Mouse (Mus musculus): Measurements from ENCODE around the gene Rasa3. TPM values are rescaled to one million over a fixed set of nuclear protein-coding genes. Genes with fewer than 3 reads are reported as not detected.
A peak's percentile ranks its signal among the peaks of the same experiment; 100 is the strongest.

Gene Rasa3
- polyA plus RNA-seq, 1 experiment from 2014 or later, result 18.1 TPM

DNA sequence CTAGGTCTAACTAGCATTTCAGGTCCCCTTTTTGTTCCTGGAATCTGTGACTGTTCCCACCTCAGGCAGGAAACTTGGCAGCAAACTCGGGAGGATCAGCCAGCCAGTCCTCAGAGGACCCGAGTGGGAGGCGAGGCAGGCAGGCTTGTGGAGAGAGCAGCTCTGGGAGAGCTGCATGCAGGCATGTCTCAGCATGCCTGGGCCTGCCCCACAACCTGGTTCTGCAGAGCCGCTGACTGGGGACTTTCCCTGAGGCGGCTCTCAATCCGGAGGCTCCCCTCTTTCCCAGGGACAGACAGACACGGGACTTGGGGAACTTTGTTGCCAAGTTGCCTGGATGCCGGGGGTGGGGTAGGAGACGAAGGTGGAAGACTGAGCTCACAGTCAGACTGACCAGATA is 128.6 kb downstream of the Rasa3 start:
- no peak for DNase-seq (ENCODE audit: low spot score)
- no peak overlapping the region for H3K27ac ChIP-seq

DNA sequence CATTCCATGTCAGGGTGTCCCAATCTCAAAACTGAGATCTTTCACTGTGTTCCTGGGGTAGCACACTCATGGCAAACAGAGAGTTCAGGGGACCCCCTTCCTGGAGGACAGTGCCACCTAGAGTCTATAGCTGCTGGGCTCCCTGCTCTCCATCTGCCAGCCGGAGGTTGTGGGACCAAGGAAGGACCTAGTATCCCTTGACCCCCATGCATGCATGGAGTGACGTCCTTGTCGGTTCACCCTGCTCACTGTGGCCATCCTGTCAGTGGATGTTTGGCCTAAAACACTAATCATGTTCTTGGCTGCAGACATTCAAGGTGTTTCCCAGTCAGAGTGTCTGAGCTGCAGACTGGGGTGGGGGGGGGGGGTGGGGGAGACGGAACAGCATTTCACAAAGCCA is 129.2 kb downstream of the Rasa3 start:
- H3K4me3 ChIP-seq, result no peak overlapping the region
- 0 out of 2 replicates have a peak, but pooled peaks cover 3% of the 10 kb centered on the region for H3K4me1 ChIP-seq
- DNase-seq (ENCODE audit: low spot score), result no peak
- no peaks in the 10 kb centered on the region for H3K9me3 ChIP-seq (replicated peaks)
- WGBS, result 37% methylated on average over 4 of the region's 4 CpGs
- no peak overlapping the region for H3K27ac ChIP-seq
- H3K36me3 ChIP-seq, result no peaks in the 10 kb centered on the region
- H3K27me3 ChIP-seq (ENCODE audit: low read depth, poor library complexity, severe bottlenecking), result no peaks in the 10 kb centered on the region

More for the DNA sequence above, 128.6 kb downstream of the Rasa3 start:
- H3K27me3 ChIP-seq (ENCODE audit: low read depth, poor library complexity, severe bottlenecking), result no peaks in the 10 kb centered on the region
- H3K4me3 ChIP-seq, result no peak overlapping the region
- no peaks in the 10 kb centered on the region for H3K36me3 ChIP-seq
- 59% methylated on average over 9 of the region's 9 CpGs for WGBS
- 0 out of 2 replicates have a peak, but pooled peaks cover 3% of the 10 kb centered on the region for H3K4me1 ChIP-seq
- H3K9me3 ChIP-seq (replicated peaks), result no peaks in the 10 kb centered on the region

DNA sequence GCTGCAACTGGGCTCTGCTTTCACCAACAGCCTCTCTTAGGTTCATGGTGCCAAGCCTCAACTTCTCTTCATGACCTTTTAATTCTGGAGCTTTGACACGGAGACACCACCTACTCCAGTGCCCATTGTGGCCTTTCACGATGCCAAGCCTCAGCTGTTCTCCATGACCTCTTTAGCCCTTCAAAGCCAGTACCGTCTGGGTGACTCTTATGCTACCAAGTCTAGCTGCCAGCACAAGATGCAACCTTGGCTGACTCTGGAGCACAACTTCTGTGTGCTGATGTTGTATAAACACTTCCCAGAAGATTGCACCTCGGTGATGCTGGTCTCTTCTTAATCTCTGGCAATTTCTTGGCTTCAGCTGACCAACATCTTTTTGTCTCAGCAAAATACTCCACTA is 131.0 kb downstream of the Rasa3 start:
- Histone ChIP-seq H3K9me3 (replicated peaks) (no peaks in the 10 kb centered on the region), H3K27ac (no peak overlapping the region), H3K27me3 (ENCODE audit: low read depth, poor library complexity, severe bottlenecking) (no peaks in the 10 kb centered on the region), H3K4me3 (no peak overlapping the region), H3K36me3 (no peaks in the 10 kb centered on the region), H3K4me1 (0 out of 2 replicates have a peak, but pooled peaks cover 3% of the 10 kb centered on the region)
- WGBS, result 90% methylated on average over 4 of the region's 4 CpGs
- no peak for DNase-seq (ENCODE audit: low spot score)

DNA sequence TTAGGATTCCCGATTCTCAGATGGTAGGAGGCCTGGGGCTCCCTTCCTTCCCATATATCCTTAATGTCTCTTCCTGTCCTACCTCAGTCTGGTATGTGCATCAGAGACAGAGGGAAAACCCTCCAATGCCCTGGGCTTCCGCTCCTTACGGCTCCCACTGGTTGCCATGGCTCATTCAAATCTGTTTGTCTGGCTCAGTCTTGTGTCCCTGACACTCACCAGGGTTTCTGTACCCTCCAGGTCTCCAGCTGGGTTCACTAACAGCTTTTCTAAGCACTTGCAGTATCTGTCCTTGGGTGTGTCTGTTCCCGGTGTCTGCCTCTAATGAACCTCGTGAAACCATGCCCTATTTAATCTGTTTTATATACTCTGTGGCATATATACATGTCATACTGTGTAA is 135.9 kb downstream of the Rasa3 start:
- no peaks in the 10 kb centered on the region for H3K4me1 ChIP-seq
- DNase-seq (ENCODE audit: low spot score), result no peak
- H3K27me3 ChIP-seq (ENCODE audit: low read depth, poor library complexity, severe bottlenecking), result no peaks in the 10 kb centered on the region
- H3K9me3 ChIP-seq (replicated peaks), result no peaks in the 10 kb centered on the region
- no peak overlapping the region for H3K27ac ChIP-seq
- 83% methylated on average over 5 of the region's 5 CpGs for WGBS
- no peak overlapping the region for H3K4me3 ChIP-seq
- no peaks in the 10 kb centered on the region for H3K36me3 ChIP-seq

GRCm38 (mm10) chr8:13540122-13540521 is 137.3 kb downstream of the Rasa3 start:
- H3K27ac ChIP-seq, result no peak overlapping the region
- no peak overlapping the region for H3K4me3 ChIP-seq
- H3K4me1 ChIP-seq, result no peaks in the 10 kb centered on the region
- no peak for DNase-seq (ENCODE audit: low spot score)
- H3K36me3 ChIP-seq, result no peaks in the 10 kb centered on the region
- no peaks in the 10 kb centered on the region for H3K27me3 ChIP-seq (ENCODE audit: low read depth, poor library complexity, severe bottlenecking)
- 88% methylated on average over 5 of the region's 5 CpGs for WGBS
- no peaks in the 10 kb centered on the region for H3K9me3 ChIP-seq (replicated peaks)

- DNase-seq (ENCODE audit: low spot score), result no peak
- WGBS, result 82% methylated on average over 6 of the region's 6 CpGs
- H3K36me3 ChIP-seq, result no peaks in the 10 kb centered on the region
- H3K27me3 ChIP-seq (ENCODE audit: low read depth, poor library complexity, severe bottlenecking), result no peaks in the 10 kb centered on the region
- no peak overlapping the region for H3K4me3 ChIP-seq
- H3K9me3 ChIP-seq (replicated peaks), result no peaks in the 10 kb centered on the region
- no peaks in the 10 kb centered on the region for H3K4me1 ChIP-seq
- H3K27ac ChIP-seq, result no peak overlapping the region
Observed at GRCm38 (mm10) chr8:13538821-13539220, 138.6 kb downstream of the Rasa3 start.

GRCm38 (mm10) chr8:13537102-13537501 is 140.3 kb downstream of the Rasa3 start:
- 75% methylated on average over 2 of the region's 2 CpGs for WGBS
- no peaks in the 10 kb centered on the region for H3K36me3 ChIP-seq
- no peaks in the 10 kb centered on the region for H3K9me3 ChIP-seq (replicated peaks)
- H3K4me1 ChIP-seq, result no peaks in the 10 kb centered on the region
- no peak for DNase-seq (ENCODE audit: low spot score)
- H3K27ac ChIP-seq, result no peak overlapping the region
- no peak overlapping the region for H3K4me3 ChIP-seq
- H3K27me3 ChIP-seq (ENCODE audit: low read depth, poor library complexity, severe bottlenecking), result no peaks in the 10 kb centered on the region

- H3K4me3 ChIP-seq, result no peak overlapping the region
- WGBS, result 88% methylated on average over 8 of the region's 8 CpGs
- H3K36me3 ChIP-seq, result no peaks in the 10 kb centered on the region
- no peaks in the 10 kb centered on the region for H3K9me3 ChIP-seq (replicated peaks)
- no peak overlapping the region for H3K27ac ChIP-seq
- no peaks in the 10 kb centered on the region for H3K27me3 ChIP-seq (ENCODE audit: low read depth, poor library complexity, severe bottlenecking)
- H3K4me1 ChIP-seq, result peaks cover 11% of the 10 kb centered on the region; the same call in 1 of the 2 replicates
- no peak for DNase-seq (ENCODE audit: low spot score)
Observed at GRCm38 (mm10) chr8:13533123-13533522, 144.3 kb downstream of the Rasa3 start.

GRCm38 (mm10) chr8:13531602-13532171 is 145.7 kb downstream of the Rasa3 start:
- Histone ChIP-seq H3K4me1 (peaks cover 11% of the 10 kb centered on the region; the same call in 1 of the 2 replicates), H3K27me3 (ENCODE audit: low read depth, poor library complexity, severe bottlenecking) (no peaks in the 10 kb centered on the region), H3K36me3 (no peaks in the 10 kb centered on the region), H3K4me3 (no peak overlapping the region), H3K9me3 (replicated peaks) (no peaks in the 10 kb centered on the region), H3K27ac (no peak overlapping the region)
- DNase-seq (ENCODE audit: low spot score), result no peak
- WGBS, result 82% methylated on average over 9 of the region's 9 CpGs

DNA sequence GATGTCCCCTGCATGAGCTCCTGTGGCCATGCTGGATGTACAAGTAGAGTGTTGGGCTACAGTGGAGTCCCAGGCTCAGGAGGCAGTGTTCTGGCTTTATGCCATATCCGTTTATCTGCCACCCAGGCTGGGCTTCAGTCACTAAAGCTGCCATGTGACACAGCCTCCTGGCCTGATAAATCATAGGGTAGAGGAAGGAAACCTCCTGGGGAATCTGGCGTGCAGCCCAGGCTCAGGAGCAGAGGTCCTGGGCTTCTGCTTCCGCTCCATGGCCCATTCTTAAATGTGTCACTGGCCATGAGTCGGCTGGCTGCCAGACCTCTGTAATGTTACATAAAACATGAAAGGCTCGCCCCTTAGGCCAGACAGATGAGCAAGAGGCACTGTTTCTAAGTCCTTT is 146.5 kb downstream of the Rasa3 start:
- DNase-seq (ENCODE audit: low spot score), result no peak

GRCm38 (mm10) chr8:13530401-13530800 is 147.0 kb downstream of the Rasa3 start:
- H3K4me3 ChIP-seq, result no peak overlapping the region
- DNase-seq (ENCODE audit: low spot score), result no peak
- H3K9me3 ChIP-seq (replicated peaks), result no peaks in the 10 kb centered on the region
- peaks cover 11% of the 10 kb centered on the region; the same call in 1 of the 2 replicates for H3K4me1 ChIP-seq
- H3K36me3 ChIP-seq, result no peaks in the 10 kb centered on the region
- H3K27me3 ChIP-seq (ENCODE audit: low read depth, poor library complexity, severe bottlenecking), result no peaks in the 10 kb centered on the region
- 83% methylated on average over 3 of the region's 3 CpGs for WGBS
- no peak overlapping the region for H3K27ac ChIP-seq

More for the DNA sequence above, 146.5 kb downstream of the Rasa3 start:
- Histone ChIP-seq H3K4me3 (no peak overlapping the region), H3K9me3 (replicated peaks) (no peaks in the 10 kb centered on the region), H3K27ac (no peak overlapping the region), H3K4me1 (peaks cover 11% of the 10 kb centered on the region; the same call in 1 of the 2 replicates), H3K27me3 (ENCODE audit: low read depth, poor library complexity, severe bottlenecking) (no peaks in the 10 kb centered on the region), H3K36me3 (no peaks in the 10 kb centered on the region)
- WGBS, result 67% methylated on average over 5 of the region's 5 CpGs

GRCm38 (mm10) chr8:13529891-13530316 is 147.5 kb downstream of the Rasa3 start:
- Histone ChIP-seq H3K9me3 (replicated peaks) (no peaks in the 10 kb centered on the region), H3K4me1 (peaks cover 11% of the 10 kb centered on the region; the same call in 1 of the 2 replicates), H3K36me3 (no peaks in the 10 kb centered on the region), H3K4me3 (no peak overlapping the region), H3K27me3 (ENCODE audit: low read depth, poor library complexity, severe bottlenecking) (no peaks in the 10 kb centered on the region), H3K27ac (no peak overlapping the region)
- WGBS, result 82% methylated on average over 7 of the region's 7 CpGs
- no peak for DNase-seq (ENCODE audit: low spot score)

DNA sequence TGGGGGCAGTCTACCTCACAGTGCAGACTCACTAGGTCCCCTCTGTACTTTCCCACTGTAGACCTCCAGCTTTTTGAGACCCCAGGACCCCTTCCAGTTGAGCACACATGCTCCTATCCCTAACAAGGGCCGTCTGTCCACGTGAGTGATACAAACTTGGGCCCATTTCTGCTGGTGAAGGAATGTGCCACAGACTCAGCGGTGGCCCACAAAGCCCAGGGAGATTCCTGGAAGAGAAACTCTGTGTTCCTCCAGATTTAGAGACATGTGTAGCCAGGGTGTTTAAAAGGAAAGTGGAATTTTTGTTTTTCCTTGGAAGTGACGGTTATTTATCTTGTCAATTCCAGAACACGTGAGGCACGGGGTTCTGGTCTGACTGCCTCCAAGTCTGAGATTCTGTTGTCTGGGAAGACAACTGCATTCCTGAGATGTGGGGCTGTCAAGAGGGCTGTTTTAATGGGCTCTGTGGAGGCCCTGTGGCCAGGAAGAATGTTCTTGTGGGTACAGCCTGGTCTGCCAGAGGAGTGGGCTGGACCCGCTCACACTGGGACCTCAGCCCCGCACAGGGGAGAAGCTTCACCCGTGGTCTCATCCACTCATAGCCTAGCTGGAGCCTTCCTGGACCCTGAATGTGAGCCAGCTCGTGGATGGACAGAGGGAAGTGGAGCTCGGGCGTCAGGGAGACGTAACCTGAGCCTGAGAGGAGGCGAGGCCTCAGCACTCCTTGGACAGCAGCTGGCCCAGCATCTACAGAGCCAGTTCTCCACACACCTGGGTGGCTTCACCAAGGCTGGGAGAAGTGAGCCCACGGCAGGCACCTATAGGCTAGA is 148.2 kb downstream of the Rasa3 start:
- no peak overlapping the region for H3K4me3 ChIP-seq
- H3K9me3 ChIP-seq (replicated peaks), result no peaks in the 10 kb centered on the region
- no peaks in the 10 kb centered on the region for H3K36me3 ChIP-seq
- no peak for DNase-seq (ENCODE audit: low spot score)
- peaks cover 11% of the 10 kb centered on the region; the same call in 1 of the 2 replicates for H3K4me1 ChIP-seq
- peak overlapping the region; percentile 36; the same call in 1 of the 2 replicates for H3K27ac ChIP-seq
- 55% methylated on average over 15 of the region's 15 CpGs for WGBS
- no peaks in the 10 kb centered on the region for H3K27me3 ChIP-seq (ENCODE audit: low read depth, poor library complexity, severe bottlenecking)

All from limb, embryonic 10.5 days (tissue).